Mouse (Mus musculus) liver, adult (tissue): Measurements from ENCODE around the gene Rasgef1b.

Experiments
- GATA4 ChIP-seq: IDR thresholded peaks from 2 replicates; pipeline ENCODE4 v1.6.1; 2014; ENCODE audit warnings: mild to moderate bottlenecking, low read length; ENCODE audit not compliant: insufficient replicate concordance

Rasgef1b gene

DNA sequence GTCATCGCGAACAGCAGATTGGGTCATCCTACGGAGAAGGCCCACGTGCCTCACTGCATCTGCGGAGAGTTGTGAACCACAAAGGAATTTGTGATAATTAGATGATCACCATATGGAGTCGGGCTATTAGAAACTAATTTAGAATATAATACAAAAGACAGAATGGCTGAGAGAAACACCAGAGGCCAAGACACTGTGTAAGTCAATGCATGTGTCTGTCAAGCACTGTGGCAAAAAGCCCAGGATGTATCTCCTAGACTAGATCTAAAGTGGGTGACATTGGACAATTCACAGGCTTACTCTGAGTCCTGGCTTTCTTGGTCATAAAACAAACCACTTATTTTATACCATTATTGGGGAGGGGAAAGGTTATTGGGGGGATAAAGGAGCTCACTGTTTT is 4.9 kb downstream of the Rasgef1b start:
- TF ChIP-seq GATA4 = no peak

- no peak for TF ChIP-seq GATA4
Observed at GRCm38 (mm10) chr5:99722310-99722709, 6.6 kb downstream of the Rasgef1b start.

DNA sequence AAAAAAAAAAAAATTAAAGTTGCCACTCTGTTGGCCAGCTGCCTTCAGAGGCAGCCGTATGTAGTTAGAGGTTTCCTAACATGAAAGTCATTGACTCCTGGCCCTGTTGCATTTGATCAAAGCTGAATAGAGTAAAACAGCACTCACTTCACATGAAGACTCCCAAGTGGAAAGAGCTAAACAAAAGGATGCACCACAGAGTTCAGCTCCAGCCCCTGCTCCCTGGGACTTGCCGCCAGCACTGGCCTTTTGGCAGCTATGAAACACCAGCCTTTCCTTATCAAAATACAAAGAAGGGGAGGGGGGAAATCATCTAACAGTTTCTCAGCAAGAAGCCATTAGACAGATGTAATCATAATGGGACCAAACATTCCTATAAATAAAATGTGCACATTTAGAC is 8.3 kb downstream of the Rasgef1b start:
- no peak for TF ChIP-seq GATA4

- no peak for TF ChIP-seq GATA4
Observed at GRCm38 (mm10) chr5:99717917-99718316, 10.9 kb downstream of the Rasgef1b start.

GRCm38 (mm10) chr5:99715281-99715744 is 13.6 kb downstream of the Rasgef1b start:
- no peak for TF ChIP-seq GATA4

GRCm38 (mm10) chr5:99711947-99712346 is 16.9 kb downstream of the Rasgef1b start:
- no peak for TF ChIP-seq GATA4

DNA sequence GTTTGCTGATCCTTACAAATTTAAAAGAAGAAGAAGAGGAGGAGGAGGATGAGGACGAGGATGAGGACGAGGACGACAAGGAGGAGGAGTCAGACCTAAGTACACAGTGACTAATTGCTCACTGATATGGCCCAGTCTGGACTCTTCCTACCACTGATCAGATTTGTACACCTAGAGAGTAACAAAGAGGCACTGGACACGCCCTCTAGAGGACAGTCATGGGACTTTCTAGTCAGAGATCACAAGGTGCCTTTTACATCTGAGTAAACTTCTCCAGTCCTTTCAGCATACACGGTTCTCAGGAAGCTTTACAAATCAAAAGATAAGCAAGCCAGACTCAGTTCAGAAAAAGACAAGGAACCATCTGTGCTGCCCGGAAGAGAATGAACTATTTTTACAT is 20.2 kb downstream of the Rasgef1b start:
- no peak for TF ChIP-seq GATA4

DNA sequence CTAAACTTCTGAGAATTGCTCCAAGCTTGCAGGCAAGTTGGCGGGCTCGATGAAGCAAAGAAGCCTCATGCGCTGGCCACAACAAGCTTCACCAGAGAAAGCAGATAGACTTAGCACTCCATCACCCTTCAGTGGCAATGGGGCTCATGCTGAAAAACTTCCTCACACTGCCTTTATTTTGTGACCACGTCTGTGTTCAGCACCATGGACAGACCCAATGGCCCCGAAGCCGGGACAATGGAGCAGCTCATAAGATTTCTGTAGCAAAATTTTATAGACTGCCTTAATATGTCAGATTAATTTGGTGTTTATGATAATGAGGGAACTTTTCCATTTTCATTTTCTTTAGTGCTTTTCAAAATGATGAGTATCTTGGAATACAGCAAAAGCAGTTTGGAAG is 21.6 kb downstream of the Rasgef1b start:
- no peak for TF ChIP-seq GATA4

DNA sequence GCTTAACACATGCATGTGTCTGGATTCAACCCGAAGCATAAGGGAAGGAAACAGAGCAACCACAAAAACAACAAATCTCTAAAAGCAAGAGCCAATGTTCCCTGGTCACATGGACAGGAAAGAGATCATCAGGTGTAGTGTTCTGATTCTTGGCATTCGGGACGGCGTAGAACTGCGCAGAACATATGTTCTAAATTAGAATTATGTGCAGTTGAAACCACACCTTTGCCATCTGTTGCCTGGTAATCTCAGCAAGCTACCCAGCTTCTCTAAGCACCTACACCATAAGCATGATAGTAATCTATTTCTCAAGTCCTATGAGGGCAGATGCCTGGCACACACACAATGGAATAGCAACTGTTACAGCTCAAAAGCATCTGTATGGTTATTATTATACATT is 27.1 kb downstream of the Rasgef1b start:
- no peak for TF ChIP-seq GATA4

DNA sequence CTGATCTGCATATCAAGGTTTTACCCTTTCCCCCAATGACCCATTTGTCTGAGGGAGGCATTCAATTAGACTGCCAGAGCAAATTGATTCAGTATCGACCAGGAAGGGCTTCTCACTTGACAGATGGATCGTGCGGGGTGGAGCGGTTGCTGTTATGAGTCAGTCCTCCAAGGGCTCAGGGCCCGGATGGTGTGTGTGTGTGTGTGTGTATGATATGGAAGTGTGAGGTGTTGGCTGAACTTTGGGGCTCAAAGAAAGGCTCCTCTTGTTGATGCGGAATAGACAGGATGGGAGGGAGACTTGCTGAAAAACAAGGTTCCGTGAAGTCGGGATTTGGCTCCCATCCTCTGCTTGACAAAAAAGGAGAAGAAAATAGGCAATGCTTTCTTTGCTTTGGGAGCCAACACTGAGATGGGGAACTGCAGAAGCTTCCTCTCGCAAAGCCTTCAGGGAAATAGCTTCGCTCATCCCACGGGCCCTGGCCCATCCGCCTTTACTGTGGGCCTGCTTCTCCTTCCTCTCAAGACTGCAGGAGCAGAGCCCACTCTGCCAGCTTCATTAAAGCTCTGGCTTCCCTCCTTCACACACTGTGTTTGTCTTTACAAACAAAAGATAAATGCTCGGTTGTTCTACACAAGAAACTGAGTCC is 34.0 kb downstream of the Rasgef1b start:
- no peak for TF ChIP-seq GATA4

GRCm38 (mm10) chr5:99689909-99690308 is 39.0 kb downstream of the Rasgef1b start:
- TF ChIP-seq GATA4 = no peak

DNA sequence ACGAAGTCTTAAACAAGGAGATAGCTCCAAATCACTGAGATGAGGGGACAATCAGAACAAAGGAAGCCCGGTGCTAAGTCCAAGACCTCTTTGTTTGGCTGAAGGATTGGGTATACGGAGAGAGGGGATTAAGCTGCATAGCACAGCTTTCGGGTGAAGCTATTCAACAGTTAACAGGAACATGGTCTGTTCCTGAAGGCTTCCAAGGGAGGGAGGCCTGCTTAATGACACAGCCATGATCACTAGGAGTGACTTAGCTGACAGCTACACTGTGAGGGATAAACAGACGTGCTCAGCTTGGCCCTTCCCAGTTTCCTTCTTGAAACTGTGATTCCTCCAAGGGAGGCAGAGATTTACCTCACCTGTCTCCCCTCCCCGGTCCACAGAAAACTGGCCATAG is 41.0 kb downstream of the Rasgef1b start:
- no peak for TF ChIP-seq GATA4

GRCm38 (mm10) chr5:99684023-99684422 is 44.8 kb downstream of the Rasgef1b start:
- TF ChIP-seq GATA4 = no peak

GRCm38 (mm10) chr5:99669971-99670571 is 58.8 kb downstream of the Rasgef1b start:
- peak; percentile 99 for TF ChIP-seq GATA4

GRCm38 (mm10) chr5:99656024-99656423 is 72.8 kb downstream of the Rasgef1b start:
- no peak for TF ChIP-seq GATA4

- TF ChIP-seq GATA4 = no peak
Observed at GRCm38 (mm10) chr5:99652931-99653330, 75.9 kb downstream of the Rasgef1b start.

- no peak for TF ChIP-seq GATA4
Observed at GRCm38 (mm10) chr5:99641407-99641806, 87.5 kb downstream of the Rasgef1b start.

DNA sequence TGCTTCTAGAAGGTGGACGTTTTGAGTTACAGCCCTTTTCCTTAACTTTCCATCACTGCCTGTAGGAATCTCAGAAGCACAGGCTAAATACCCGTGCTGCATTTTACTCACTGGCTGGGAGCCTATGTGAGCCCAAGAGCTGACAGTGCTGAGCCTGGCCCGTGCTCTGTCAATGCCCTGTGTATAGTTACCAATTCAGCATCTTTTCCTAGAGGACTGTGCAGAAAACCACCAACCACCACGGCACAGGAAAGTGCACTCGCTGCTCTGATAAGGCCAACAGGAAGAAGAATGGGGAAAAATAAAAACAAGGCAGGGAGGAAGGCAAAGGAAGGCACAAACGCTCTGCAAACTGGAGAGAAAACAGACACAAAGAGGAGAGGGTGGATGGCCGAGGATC is 92.3 kb downstream of the Rasgef1b start:
- peak; percentile 86 for TF ChIP-seq GATA4
